Mouse (Mus musculus) spleen, postnatal 10 days (tissue): ENCODE data around the gene Gm20518.

ENCODE experiments used
- DNase-seq, 2 experiments: peaks; one replicate each; pipeline ENCODE4 v3.0.0; 2021 to 2022; ENCODE audit warnings: low spot score in 2 of 2

The Gm20518 gene

GRCm38 (mm10) chr16:17806581-17807191 is 84.8 kb downstream of the Gm20518 start:
- no peak for DNase-seq

- DNase-seq, result no peak
These were observed 86.5 kb downstream of the Gm20518 start for GRCm38 (mm10) chr16:17804982-17805381.

- peak in 1 of 2 experiments; percentile 31 for DNase-seq
These were observed 87.0 kb downstream of the Gm20518 start for GRCm38 (mm10) chr16:17804449-17804912.

- no peak for DNase-seq
These were observed 87.6 kb downstream of the Gm20518 start for GRCm38 (mm10) chr16:17803675-17804448.

- peak in 1 of 2 experiments; percentile 30 for DNase-seq
These were observed 88.4 kb downstream of the Gm20518 start for GRCm38 (mm10) chr16:17802839-17803674.

- no peak for DNase-seq
These were observed 89.0 kb downstream of the Gm20518 start for GRCm38 (mm10) chr16:17802456-17802838.

- no peak for DNase-seq
These were observed 89.6 kb downstream of the Gm20518 start for GRCm38 (mm10) chr16:17801777-17802455.

- DNase-seq, result no peak
These were observed 91.9 kb downstream of the Gm20518 start for GRCm38 (mm10) chr16:17799584-17799983.

GRCm38 (mm10) chr16:17798321-17799180 is 92.9 kb downstream of the Gm20518 start:
- peak in 1 of 2 experiments; percentile 21 for DNase-seq

- DNase-seq, result peak in 1 of 2 experiments; percentile 19
These were observed 93.6 kb downstream of the Gm20518 start for GRCm38 (mm10) chr16:17797812-17798311.

GRCm38 (mm10) chr16:17796971-17797811 is 94.3 kb downstream of the Gm20518 start, which contains the start of gene Scarf2:
TSS of gene Scarf2 (plus strand) at chr16:17797282.
- DNase-seq, result peak in 1 of 2 experiments; percentile 24

- DNase-seq, result no peak
These were observed 95.0 kb downstream of the Gm20518 start for GRCm38 (mm10) chr16:17796519-17796918.

- DNase-seq, result no peak
These were observed 95.8 kb downstream of the Gm20518 start for GRCm38 (mm10) chr16:17795643-17796042.

GRCm38 (mm10) chr16:17794047-17794446 is 97.4 kb downstream of the Gm20518 start:
- no peak for DNase-seq

GRCm38 (mm10) chr16:17792728-17793127 is 98.7 kb downstream of the Gm20518 start:
- no peak for DNase-seq

- DNase-seq, result no peak
These were observed 106.1 kb downstream of the Gm20518 start for GRCm38 (mm10) chr16:17785337-17785736.
